Mouse (Mus musculus): ENCODE measurements around the gene Atp5j2. TPM values are rescaled to one million over a fixed set of nuclear protein-coding genes. Genes with fewer than 3 reads are reported as not detected.

Gene Atp5j2
- polyA plus RNA-seq, 1 experiment from 2014 or later: 1,514 TPM

DNA sequence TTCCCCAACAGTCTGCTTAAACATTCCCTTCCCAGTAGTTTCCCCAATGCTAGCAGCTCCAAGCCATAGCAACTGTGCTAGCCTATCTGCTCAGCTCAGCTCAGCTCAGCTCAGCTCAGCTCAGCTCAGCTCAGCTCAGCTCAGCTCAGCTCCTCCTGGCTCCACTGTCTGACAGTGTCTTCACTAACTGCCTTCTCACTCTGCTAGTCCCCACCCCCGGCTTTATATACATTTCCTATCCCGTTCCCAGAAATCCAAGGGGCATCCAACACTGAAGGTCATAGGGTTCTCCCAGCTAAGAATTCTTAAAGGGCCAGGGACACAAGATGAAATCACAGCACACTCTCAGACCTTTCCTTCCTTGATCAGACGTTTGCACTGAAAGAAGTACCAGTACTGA lies 27.2 kb downstream of the Atp5j2 start:
- 50% methylated on average over 3 of the region's 3 CpGs for WGBS
- Histone ChIP-seq H3K4me3 (peak overlapping the region; percentile 9; the same call in 1 of the 2 replicates), H3K36me3 (peaks cover 24% of the 10 kb centered on the region), H3K9me3 (replicated peaks) (no peaks in the 10 kb centered on the region), H3K9ac (no peak overlapping the region), H3K27me3 (no peaks in the 10 kb centered on the region), H3K4me1 (replicated peaks) (peaks cover 30% of the 10 kb centered on the region), H3K27ac (no peak overlapping the region), H3K4me2 (peak overlapping the region; percentile 31; the same call in 1 of the 2 replicates)
- no peak for ATAC-seq (replicated peaks; ENCODE audit: insufficient number of reproducible peaks, insufficient read depth, low FRiP score, low read depth)

DNA sequence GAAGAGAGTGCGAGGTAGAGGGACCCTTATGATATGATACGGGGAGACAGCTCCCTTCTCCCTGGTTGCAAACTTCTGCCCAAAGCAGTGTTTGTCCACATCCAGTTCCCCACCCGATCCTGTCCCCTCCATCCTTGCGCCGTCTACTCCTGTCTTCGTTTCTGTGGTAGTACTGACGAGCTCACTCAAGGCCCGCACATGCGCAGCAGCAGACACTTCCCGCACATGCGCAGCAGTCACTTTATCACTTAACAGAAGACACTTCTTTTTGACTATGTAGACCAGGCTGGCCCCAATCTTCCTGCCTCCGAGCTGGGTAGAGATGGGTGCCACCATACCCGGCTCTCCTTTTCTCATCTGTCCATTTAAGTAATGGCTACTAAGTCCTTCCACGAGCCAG lies 30.5 kb downstream of the Atp5j2 start:
- Histone ChIP-seq H3K27me3 (no peaks in the 10 kb centered on the region), H3K4me1 (replicated peaks) (peaks cover 17% of the 10 kb centered on the region), H3K36me3 (peaks cover 50% of the 10 kb centered on the region), H3K27ac (no peak overlapping the region), H3K9ac (no peak overlapping the region), H3K4me2 (no peak overlapping the region), H3K4me3 (no peak overlapping the region), H3K9me3 (replicated peaks) (no peaks in the 10 kb centered on the region)
- no peak for ATAC-seq (replicated peaks; ENCODE audit: insufficient number of reproducible peaks, insufficient read depth, low FRiP score, low read depth)
- WGBS: 93% methylated on average over 14 of the region's 14 CpGs

DNA sequence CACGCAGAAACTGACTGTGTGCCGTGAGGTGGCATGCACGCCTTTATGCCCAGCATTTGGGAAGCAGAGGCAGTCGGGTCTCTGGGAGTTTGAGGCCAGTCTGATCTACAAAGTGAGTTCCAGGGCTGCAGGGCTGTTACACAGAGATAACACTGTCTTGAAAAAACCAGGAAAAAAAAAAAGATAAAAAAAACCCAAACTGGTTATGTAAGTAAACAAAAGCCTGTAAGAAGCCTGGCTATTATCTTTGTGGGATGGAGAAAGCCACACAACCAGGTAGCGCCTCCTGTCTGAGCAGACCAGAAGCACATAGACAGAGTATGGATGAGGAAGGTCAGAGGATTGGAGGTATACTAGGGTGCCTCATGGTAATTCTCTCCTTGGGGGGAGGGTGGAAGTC lies 39.2 kb downstream of the Atp5j2 start:
- peaks cover 88% of the 10 kb centered on the region for H3K36me3 ChIP-seq
- H3K9ac ChIP-seq: no peak overlapping the region
- WGBS: 88% methylated on average over 5 of the region's 5 CpGs
- H3K4me1 ChIP-seq (replicated peaks): no peaks in the 10 kb centered on the region
- H3K27me3 ChIP-seq: no peaks in the 10 kb centered on the region
- no peaks in the 10 kb centered on the region for H3K9me3 ChIP-seq (replicated peaks)
- H3K4me3 ChIP-seq: no peak overlapping the region
- no peak overlapping the region for H3K27ac ChIP-seq
- H3K4me2 ChIP-seq: no peak overlapping the region
- ATAC-seq (replicated peaks; ENCODE audit: insufficient number of reproducible peaks, insufficient read depth, low FRiP score, low read depth): no peak

DNA sequence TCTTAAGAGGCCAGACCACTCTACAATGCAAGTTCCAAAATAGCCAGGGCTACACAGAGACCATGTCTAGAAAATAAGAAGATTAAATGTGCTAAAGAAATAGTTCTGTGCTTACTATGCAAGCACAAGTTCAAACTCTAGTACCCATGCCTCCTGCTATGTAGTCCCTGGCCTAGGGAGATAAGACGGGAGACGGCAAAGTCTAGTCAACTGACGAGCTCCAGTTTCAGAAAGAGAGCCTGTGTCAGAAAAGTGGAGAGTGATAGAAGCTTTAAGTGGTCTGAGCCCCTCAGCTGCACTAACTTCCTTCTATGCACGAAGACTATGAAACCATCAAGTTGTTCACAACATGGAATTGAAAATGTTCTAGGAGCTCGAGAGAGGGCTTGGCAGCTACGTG lies 42.6 kb downstream of the Atp5j2 start:
- H3K4me2 ChIP-seq: no peak overlapping the region
- H3K4me3 ChIP-seq: no peak overlapping the region
- H3K9me3 ChIP-seq (replicated peaks): no peaks in the 10 kb centered on the region
- ATAC-seq (replicated peaks; ENCODE audit: insufficient number of reproducible peaks, insufficient read depth, low FRiP score, low read depth): no peak
- H3K27ac ChIP-seq: no peak overlapping the region
- no peak overlapping the region for H3K9ac ChIP-seq
- H3K36me3 ChIP-seq: peaks cover 99% of the 10 kb centered on the region
- 72% methylated on average over 6 of the region's 6 CpGs for WGBS
- H3K27me3 ChIP-seq: no peaks in the 10 kb centered on the region
- no peaks in the 10 kb centered on the region for H3K4me1 ChIP-seq (replicated peaks)

DNA sequence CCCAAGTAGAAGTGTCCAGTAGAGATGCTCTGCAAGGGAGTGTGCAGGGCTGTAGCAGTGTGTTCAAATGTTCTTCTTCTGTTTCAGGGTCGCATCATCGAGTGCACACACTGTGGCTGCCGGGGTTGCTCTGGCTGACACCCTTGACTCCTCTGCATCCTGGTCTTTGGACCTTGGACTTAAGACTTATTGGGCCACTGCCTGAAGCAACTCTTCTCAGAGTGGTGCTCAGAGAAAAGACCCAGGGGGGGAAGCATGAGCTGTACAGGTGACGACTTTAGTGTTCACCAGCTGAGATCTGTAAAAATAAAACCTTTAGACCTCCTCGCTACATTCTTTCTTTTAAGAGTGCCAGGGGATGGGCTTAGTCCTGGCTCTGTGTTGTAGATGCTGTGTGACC lies 44.1 kb downstream of the Atp5j2 start:
- H3K9ac ChIP-seq: no peak overlapping the region
- peaks cover 99% of the 10 kb centered on the region for H3K36me3 ChIP-seq
- H3K4me2 ChIP-seq: no peak overlapping the region
- H3K27me3 ChIP-seq: no peaks in the 10 kb centered on the region
- H3K4me1 ChIP-seq (replicated peaks): no peaks in the 10 kb centered on the region
- 86% methylated on average over 5 of the region's 5 CpGs for WGBS
- no peaks in the 10 kb centered on the region for H3K9me3 ChIP-seq (replicated peaks)
- H3K4me3 ChIP-seq: no peak overlapping the region
- H3K27ac ChIP-seq: no peak overlapping the region
- no peak for ATAC-seq (replicated peaks; ENCODE audit: insufficient number of reproducible peaks, insufficient read depth, low FRiP score, low read depth)

DNA sequence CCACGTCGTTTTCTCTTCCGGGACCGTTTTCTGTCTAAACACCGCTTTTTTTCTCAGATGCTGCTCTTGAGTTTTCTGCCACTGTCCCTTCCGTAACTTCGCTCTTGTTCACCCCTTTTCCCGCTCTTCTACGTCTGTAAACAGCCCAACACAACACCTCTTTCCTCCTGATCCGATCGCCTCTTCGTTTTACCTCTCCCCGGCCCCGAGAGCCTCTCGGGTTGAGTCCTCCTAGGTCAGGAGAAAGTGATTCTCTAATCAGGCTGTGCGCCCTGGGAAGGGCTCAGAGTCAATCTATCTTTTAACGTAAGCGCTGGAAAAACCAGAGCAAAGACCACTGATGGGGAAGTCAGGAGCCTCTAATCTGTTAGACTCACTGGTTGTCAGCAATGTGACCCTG lies 51.3 kb downstream of the Atp5j2 start:
- Histone ChIP-seq H3K27ac (peak overlapping the region; percentile 92), H3K9ac (peak overlapping the region; percentile 88), H3K4me1 (replicated peaks) (peaks cover 30% of the 10 kb centered on the region), H3K4me2 (peak overlapping the region; percentile 75), H3K36me3 (peaks cover 56% of the 10 kb centered on the region), H3K27me3 (no peaks in the 10 kb centered on the region), H3K4me3 (peak overlapping the region; percentile 83), H3K9me3 (replicated peaks) (no peaks in the 10 kb centered on the region)
- under 1% methylated on average over 18 of the region's 18 CpGs for WGBS
- ATAC-seq (replicated peaks; ENCODE audit: insufficient number of reproducible peaks, insufficient read depth, low FRiP score, low read depth): no peak

DNA sequence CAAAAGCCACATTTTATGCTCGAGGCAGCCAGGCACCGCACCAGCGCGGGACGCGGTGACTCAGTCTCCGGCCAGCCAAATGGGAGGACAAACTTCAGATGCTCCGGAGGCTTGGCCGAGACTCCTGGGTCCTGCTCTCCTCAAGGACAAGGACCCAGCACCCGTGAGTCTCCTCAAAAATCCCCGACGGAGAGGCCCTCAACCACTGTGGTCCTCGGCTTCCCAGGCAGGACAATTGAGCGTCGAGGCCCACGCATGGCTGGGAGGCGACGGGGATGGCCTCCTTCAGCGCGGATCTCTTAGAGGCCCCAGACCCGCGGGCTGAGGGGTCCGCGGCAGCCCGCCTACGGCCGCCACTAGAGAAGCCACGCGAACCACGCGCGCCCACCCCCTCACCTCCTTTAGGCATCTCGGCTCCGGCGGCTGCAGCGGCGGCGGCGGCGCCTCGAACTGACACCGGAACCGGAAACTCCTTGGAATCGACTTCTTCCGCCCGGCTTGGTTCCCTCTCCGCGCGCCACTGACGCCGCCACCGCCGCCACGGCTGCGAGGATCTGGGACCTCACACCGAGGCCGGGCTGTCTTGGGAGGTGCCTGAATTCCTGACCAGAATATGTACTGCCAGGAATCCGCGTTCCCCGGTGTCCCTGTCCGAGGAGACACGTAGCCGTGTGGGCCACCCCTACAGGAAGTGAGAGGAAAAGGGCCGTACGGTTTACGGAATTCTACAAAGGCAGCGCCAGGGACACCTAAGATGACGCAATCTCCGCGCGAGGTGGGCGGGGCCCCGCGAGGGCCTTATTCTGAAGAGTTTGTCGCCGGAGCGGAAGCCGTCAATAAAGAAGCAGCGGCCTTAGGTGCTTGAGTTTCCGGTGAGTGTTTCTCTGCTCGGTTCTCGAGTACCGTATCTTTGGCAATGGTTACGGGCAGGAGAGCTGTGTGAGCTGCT lies 52.0 kb downstream of the Atp5j2 start, which contains the start of the genes Pdap1 and Bud31:
TSS of gene Pdap1 (minus strand) at position 668 of the 949 bp plus-strand sequence.
TSS of gene Bud31 (plus strand) at position 792 of the 949 bp plus-strand sequence.
- WGBS: under 1% methylated on average over 81 of the region's 84 CpGs
- Histone ChIP-seq H3K27me3 (no peaks in the 10 kb centered on the region), H3K27ac (peak within 1 kb of the TSS; percentile 92), H3K4me1 (replicated peaks) (peaks cover 30% of the 10 kb centered on the region), H3K9ac (peak within 1 kb of the TSS; percentile 88), H3K36me3 (peaks cover 56% of the 10 kb centered on the region), H3K4me3 (peak within 1 kb of the TSS; percentile 83), H3K4me2 (peak within 1 kb of the TSS; percentile 75), H3K9me3 (replicated peaks) (no peaks in the 10 kb centered on the region)
- ATAC-seq (replicated peaks; ENCODE audit: insufficient number of reproducible peaks, insufficient read depth, low FRiP score, low read depth): peak; percentile 91

DNA sequence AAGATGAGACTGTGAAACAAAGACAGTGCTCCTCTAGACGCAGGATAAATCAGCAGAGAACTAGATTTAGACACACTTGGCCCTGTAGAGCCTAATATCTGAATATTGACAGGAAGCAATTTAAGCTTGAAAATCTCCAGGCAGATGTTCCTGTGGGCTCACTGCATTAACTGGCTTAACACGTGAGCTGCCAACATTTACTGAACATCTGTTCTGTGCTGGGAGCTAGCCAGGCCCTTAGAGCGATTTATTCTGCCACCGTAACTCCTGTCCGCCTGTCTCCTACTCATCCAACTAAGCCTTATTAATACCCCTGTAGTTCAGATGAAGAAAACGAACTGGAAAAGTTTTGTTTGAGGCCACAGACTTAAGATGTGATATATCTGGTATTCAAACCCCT lies 53.0 kb downstream of the Atp5j2 start:
- Histone ChIP-seq H3K9ac (peak overlapping the region; percentile 88), H3K4me3 (peak overlapping the region; percentile 83), H3K27ac (no peak overlapping the region), H3K4me1 (replicated peaks) (peaks cover 30% of the 10 kb centered on the region), H3K36me3 (peaks cover 56% of the 10 kb centered on the region), H3K4me2 (peak overlapping the region; percentile 75), H3K9me3 (replicated peaks) (no peaks in the 10 kb centered on the region), H3K27me3 (no peaks in the 10 kb centered on the region)
- WGBS: 8% methylated on average over 6 of the region's 6 CpGs
- ATAC-seq (replicated peaks; ENCODE audit: insufficient number of reproducible peaks, insufficient read depth, low FRiP score, low read depth): no peak

Other genes with a start within 250 kb of the Atp5j2 start
- 11.3 and 13.8 TPM in 2 replicates for gene Smurf1, start 226.2 kb downstream of the Atp5j2 start, polyA plus RNA-seq (2015; fragmentation: Nextera tagmentation; extraction: Ambion mirVana)
- gene Gm4871, start 159.3 kb downstream of the Atp5j2 start, polyA plus RNA-seq (2015; fragmentation: Nextera tagmentation; extraction: Ambion mirVana): not detected in 2 replicates
- gene 1700018F24Rik, start 149.1 kb downstream of the Atp5j2 start, polyA plus RNA-seq (2015; fragmentation: Nextera tagmentation; extraction: Ambion mirVana): not detected in 2 replicates
- 86.8 and 96.4 TPM in 2 replicates for gene Arpc1a, start 108.2 kb downstream of the Atp5j2 start, polyA plus RNA-seq (2015; fragmentation: Nextera tagmentation; extraction: Ambion mirVana)
- not detected in 2 replicates for gene Kpna7, start 108.0 kb downstream of the Atp5j2 start, polyA plus RNA-seq (2015; fragmentation: Nextera tagmentation; extraction: Ambion mirVana)
- gene Arpc1b, start 77.8 kb downstream of the Atp5j2 start, polyA plus RNA-seq (2015; fragmentation: Nextera tagmentation; extraction: Ambion mirVana): 214 and 308 TPM in 2 replicates
- gene Pdap1, start 51.8 kb downstream of the Atp5j2 start, polyA plus RNA-seq (2015; fragmentation: Nextera tagmentation; extraction: Ambion mirVana): 52.1 and 65.4 TPM in 2 replicates
- gene Bud31, start 51.7 kb downstream of the Atp5j2 start, polyA plus RNA-seq (2015; fragmentation: Nextera tagmentation; extraction: Ambion mirVana): 113 and 116 TPM in 2 replicates
- 11.9 and 15.8 TPM in 2 replicates for gene Ptcd1, start 25.0 kb downstream of the Atp5j2 start, polyA plus RNA-seq (2015; fragmentation: Nextera tagmentation; extraction: Ambion mirVana)
- gene Cpsf4, start 24.8 kb downstream of the Atp5j2 start, polyA plus RNA-seq (2015; fragmentation: Nextera tagmentation; extraction: Ambion mirVana): 20.9 and 28.2 TPM in 2 replicates
- gene Zkscan14, start 9.8 kb upstream of the Atp5j2 start, polyA plus RNA-seq (2015; fragmentation: Nextera tagmentation; extraction: Ambion mirVana): 6.0 and 7.4 TPM in 2 replicates
- gene Zkscan5, start 12.5 kb upstream of the Atp5j2 start, polyA plus RNA-seq (2015; fragmentation: Nextera tagmentation; extraction: Ambion mirVana): 8.4 and 10.3 TPM in 2 replicates
- 27.4 and 29.6 TPM in 2 replicates for gene Zfp655, start 39.7 kb upstream of the Atp5j2 start, polyA plus RNA-seq (2015; fragmentation: Nextera tagmentation; extraction: Ambion mirVana)
- 0.40 and 0.62 TPM in 2 replicates for gene Zscan25, start 88.4 kb upstream of the Atp5j2 start, polyA plus RNA-seq (2015; fragmentation: Nextera tagmentation; extraction: Ambion mirVana)
- gene Cyp3a57, start 153.2 kb upstream of the Atp5j2 start, polyA plus RNA-seq (2015; fragmentation: Nextera tagmentation; extraction: Ambion mirVana): not detected in 2 replicates

Measured in heart, embryonic 15.5 days (tissue).